Mouse (Mus musculus): ENCODE data around the gene Pif1.
A peak's percentile ranks its signal among the peaks of the same experiment; 100 is the strongest.

DNA sequence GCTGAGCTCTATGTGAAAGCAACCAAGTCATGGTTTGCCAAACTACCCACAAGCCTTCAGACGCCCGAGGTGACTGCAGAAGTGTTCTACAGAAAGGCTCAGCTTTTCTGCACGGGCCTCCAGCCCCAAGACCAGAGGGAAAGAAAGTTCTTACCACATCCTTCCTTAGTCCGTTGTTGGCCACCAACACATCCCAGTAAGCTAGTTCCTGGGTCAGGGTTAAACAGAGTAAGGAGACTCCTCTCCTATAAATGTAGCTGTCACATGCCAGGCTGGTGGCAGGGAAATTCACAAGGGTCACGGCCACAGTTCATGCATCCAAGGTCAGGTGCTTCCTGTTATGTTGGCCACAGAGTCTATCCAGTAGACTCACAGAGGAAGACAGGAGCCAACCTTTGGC, 34.8 kb upstream of the Pif1 start:
- TF ChIP-seq GATA1 (IDR thresholded peaks at IDR 0.05; ENCODE audit: borderline replicate concordance, low read length) = no peak
- 0 out of 2 replicates have a peak, but pooled peaks have one; percentile 27 for TF ChIP-seq FLI1 (IDR thresholded peaks at IDR 0.05; ENCODE audit: low read length)

All from megakaryocyte, embryonic 14.5 days (primary cell).